ENCODE assay signal across 20 mouse cellular contexts in the genomic region with DNA sequence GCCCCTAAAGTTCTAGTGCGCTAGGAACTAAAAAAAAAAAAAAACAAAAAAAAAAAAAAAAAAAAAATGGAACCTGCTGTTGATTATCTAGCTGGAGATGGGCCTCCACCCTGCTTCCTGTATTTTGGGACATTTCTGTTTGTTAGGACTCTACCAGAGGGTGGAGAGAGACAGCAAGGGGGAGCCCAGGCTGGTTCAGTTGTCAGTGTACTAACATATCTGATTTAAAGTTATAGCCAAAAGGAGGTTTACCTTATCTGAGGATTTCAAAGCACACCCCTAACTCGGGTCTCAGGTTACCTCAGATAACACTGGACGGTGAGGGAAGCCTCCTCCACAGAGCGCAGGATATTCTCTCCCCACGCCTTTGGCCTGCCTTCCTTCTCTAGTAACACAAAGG. TPM values are rescaled to one million over a fixed set of nuclear protein-coding genes. Genes with fewer than 3 reads are reported as not detected.
DNase-seq lines count a peak whose midpoint lies in the region; TF ChIP-seq lines count a peak whose summit lies in the region.
"Had no signal": no experiment of that assay in that cellular context is flagged by ENCODE, and none has a peak within 500 bp of the region (broad histone marks: within the 10 kb centered on the region; RNA-seq: fewer than 3 reads in every experiment).

No protein-coding gene starts in this region.

- peak in 1 of 2 experiments; percentile 38 for DNase-seq in heart, adult 2 months
- DNase-seq in heart, postnatal 14 days: no peak
- DNase-seq in lung, postnatal 25 days (ENCODE audit: low spot score): peak; percentile 61
- no peak for DNase-seq in lung, adult 2 months
- DNase-seq in cerebellum, adult 9-11 months: no peak
- no peak for DNase-seq in yolk sac, embryonic 10.5 days (ENCODE audit: low spot score)
- DNase-seq: adrenal gland, postnatal 14 days; cerebellum, adult 9-10 months; kidney, adult 9 months; kidney, postnatal 25 days; liver, embryonic 13.5 days; lung, embryonic 14.5 days; midbrain, embryonic 14.5 days; retina, postnatal 1 day; right cerebral cortex, postnatal 25 days had no signal

- peak; percentile 17; the same call in 1 of the 2 replicates for TF ChIP-seq CTCF in heart, adult 2 months (IDR thresholded peaks at IDR 0.05)
- no peak for TF ChIP-seq CTCF in lung, adult 2 months (IDR thresholded peaks at IDR 0.05; ENCODE audit: insufficient read depth, low read length)

- no peak overlapping the region for H3K4me3 ChIP-seq in heart, adult 2 months
- H3K4me3 ChIP-seq in lung, adult 2 months (replicated peaks; ENCODE audit: extremely low read depth, low read depth, low read length): no peak overlapping the region
- H3K4me3 ChIP-seq in brown adipose tissue, adult 24 weeks (ENCODE audit: insufficient read depth, low read depth, low read length): no peak overlapping the region
- H3K4me3 ChIP-seq: forebrain, embryonic 13.5 days; limb, embryonic 12.5 days; liver, embryonic 13.5 days; neural tube, embryonic 12.5 days had no signal

- H3K36me3 ChIP-seq in heart, adult 2 months (ENCODE audit: control insufficient read depth, insufficient read depth, low read length): no peaks in the 10 kb centered on the region
- H3K36me3 ChIP-seq: limb, embryonic 12.5 days; liver, embryonic 13.5 days; neural tube, embryonic 12.5 days had no signal

- no peak for TF ChIP-seq EP300 in heart, adult 2 months (IDR thresholded peaks at IDR 0.05; ENCODE audit: insufficient read depth, low read depth, low read length)

- no peaks in the 10 kb centered on the region for H3K27me3 ChIP-seq in heart, adult 2 months (ENCODE audit: control insufficient read depth, insufficient read depth, low read length)

- TF ChIP-seq POLR2A in heart, adult 2 months (IDR thresholded peaks at IDR 0.05; ENCODE audit: insufficient read depth, low read depth, low read length): no peak
- TF ChIP-seq POLR2A in lung, adult 2 months (IDR thresholded peaks at IDR 0.05; ENCODE audit: borderline replicate concordance, extremely low read depth, low read depth, low read length): no peak

- no peaks in the 10 kb centered on the region for H3K79me2 ChIP-seq in heart, adult 2 months (replicated peaks; ENCODE audit: control insufficient read depth, insufficient read depth, low read length)

- H3K9ac ChIP-seq in heart, adult 2 months (ENCODE audit: low read depth, low read length): no peak overlapping the region
- H3K9ac ChIP-seq: forebrain, embryonic 13.5 days; limb, embryonic 12.5 days; liver, embryonic 13.5 days; lung, embryonic 14.5 days; neural tube, embryonic 12.5 days had no signal

- intact Hi-C loops in heart, adult 2 months (cut with DNase I): no loop called here
- intact Hi-C loops in heart, postnatal 14 days (cut with DNase I): no loop called here

- H3K27ac ChIP-seq in heart, adult 2 months: peak overlapping the region; percentile 61
- peak overlapping the region; percentile 42; the same call in 1 of the 2 replicates for H3K27ac ChIP-seq in brown adipose tissue, adult 24 weeks (replicated peaks; ENCODE audit: low read depth, low read length)
- H3K27ac ChIP-seq: forebrain, embryonic 13.5 days; hindbrain, postnatal 0 days; limb, embryonic 12.5 days; liver, embryonic 13.5 days; neural tube, embryonic 12.5 days had no signal

- peaks cover 4% of the 10 kb centered on the region for H3K4me1 ChIP-seq in heart, adult 2 months (ENCODE audit: control insufficient read depth, insufficient read depth, low read length)
- peaks cover 6% of the 10 kb centered on the region for H3K4me1 ChIP-seq in lung, adult 2 months (ENCODE audit: control insufficient read depth, insufficient read depth, low read length)
- peaks cover 13% of the 10 kb centered on the region for H3K4me1 ChIP-seq in brown adipose tissue, adult 24 weeks (ENCODE audit: control insufficient read depth, insufficient read depth, insufficient read length, low read length)
- H3K4me1 ChIP-seq: neural tube, embryonic 12.5 days had no signal

- 35% methylated on average over 5 of the region's 5 CpGs for WGBS in heart, adult 2 months
- WGBS in lung, adult 2 months: 50% methylated on average over 5 of the region's 5 CpGs

RNA-seq across cellular contexts. Expression of gene Dock9, which starts 4.0 kb away (rescaled TPM):
- 10 to 100 TPM; 24.0 to 25.7 TPM for total RNA-seq in heart, adult 2 months (2021)
- 19.8 and 27.1 TPM in 2 replicates for polyA plus RNA-seq in heart, adult 2 months (2012; rRNA removed)
- 10 to 100 TPM; 41.2 to 45.2 TPM for total RNA-seq in heart, postnatal 14 days (2021)
- polyA plus RNA-seq in lung, adult 2 months (2012; rRNA removed): 62.3 and 73.3 TPM in 2 replicates
- polyA plus RNA-seq in brown adipose tissue, adult 24 weeks (2012; ENCODE audit: insufficient read depth, insufficient read length, missing spikeins): 9.4 and 15.4 TPM in 2 replicates
